Mouse (Mus musculus): Measurements from ENCODE around the gene St8sia2. TPM values are rescaled to one million over a fixed set of nuclear protein-coding genes. Genes with fewer than 3 reads are reported as not detected.
"Not testable (repeated sequence)": the region's sequence is repeated elsewhere in the genome, so short reads cannot be mapped to it uniquely, and the experiment has no call there.

St8sia2 gene
- polyA plus RNA-seq, 1 experiment, result 0.12 TPM

DNA sequence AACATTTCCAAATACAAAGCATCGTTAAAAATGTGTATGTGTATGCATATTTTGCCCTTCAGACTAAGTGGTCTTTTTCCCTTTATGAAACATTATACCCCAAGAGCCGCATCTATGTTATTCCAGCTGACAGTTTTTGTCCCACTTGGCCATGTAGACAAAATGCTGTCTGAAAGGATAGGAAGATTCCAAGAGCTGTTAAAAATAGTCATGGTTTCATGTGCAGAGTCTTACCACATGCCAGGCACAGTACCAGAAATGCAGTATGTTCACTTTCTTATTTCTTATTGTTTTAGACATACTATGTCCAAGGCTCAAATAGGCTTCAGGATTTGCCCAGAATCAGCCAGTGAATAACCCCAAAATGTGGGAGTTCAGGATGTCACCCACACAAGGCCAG is 24.1 kb downstream of the St8sia2 start:
- DNase-seq (ENCODE audit: low read depth in 1 of 2, low spot score in 2 of 2), result no peak
- no peak overlapping the region for H3K4me3 ChIP-seq (ENCODE audit: extremely low read depth, insufficient read depth, insufficient read length)
- TF ChIP-seq POLR2A (IDR thresholded peaks at IDR 0.05; ENCODE audit: low read depth, low read length), result no peak
- no peak for TF ChIP-seq CTCF (IDR thresholded peaks at IDR 0.05; ENCODE audit: extremely low read depth, insufficient read depth, insufficient read length, insufficient replicate concordance)
- no peak overlapping the region for H3K27ac ChIP-seq (ENCODE audit: insufficient read depth, low read length)
- H3K27me3 ChIP-seq (ENCODE audit: control insufficient read depth, insufficient read depth, low read length), result no peaks in the 10 kb centered on the region
- H3K36me3 ChIP-seq (ENCODE audit: control insufficient read depth, insufficient read depth, low read length), result no peaks in the 10 kb centered on the region
- H3K4me1 ChIP-seq (ENCODE audit: control insufficient read depth, insufficient read depth, insufficient read length), result no peaks in the 10 kb centered on the region
- WGBS, result 84% methylated on average over 2 of the region's 2 CpGs

DNA sequence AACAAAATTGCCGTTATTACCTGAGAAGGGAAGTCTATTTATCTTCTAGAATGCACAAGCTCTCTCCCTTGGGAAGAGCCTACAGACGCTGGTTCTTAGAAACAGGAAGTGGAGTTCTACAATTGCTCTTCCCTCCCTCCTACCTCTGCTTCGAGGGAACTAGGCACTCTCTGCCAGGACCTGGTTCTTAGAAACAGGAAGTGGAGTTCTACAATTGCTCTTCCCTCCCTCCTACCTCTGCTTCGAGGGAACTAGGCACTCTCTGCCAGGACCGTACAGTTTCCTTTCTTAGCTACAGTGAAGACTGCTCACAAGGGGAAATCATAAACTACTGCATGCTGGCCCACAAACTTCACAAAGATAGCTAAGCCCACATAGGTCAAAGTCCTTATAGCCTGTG is 41.3 kb downstream of the St8sia2 start:
- H3K4me3 ChIP-seq (ENCODE audit: extremely low read depth, insufficient read depth, insufficient read length); H3K4me1 ChIP-seq (ENCODE audit: control insufficient read depth, insufficient read depth, insufficient read length); H3K36me3 ChIP-seq (ENCODE audit: control insufficient read depth, insufficient read depth, low read length); H3K27me3 ChIP-seq (ENCODE audit: control insufficient read depth, insufficient read depth, low read length); H3K27ac ChIP-seq (ENCODE audit: insufficient read depth, low read length); DNase-seq (ENCODE audit: low read depth in 1 of 2, low spot score in 2 of 2): not testable (repeated sequence)
- 3% methylated on average over 5 of the region's 5 CpGs for WGBS

DNA sequence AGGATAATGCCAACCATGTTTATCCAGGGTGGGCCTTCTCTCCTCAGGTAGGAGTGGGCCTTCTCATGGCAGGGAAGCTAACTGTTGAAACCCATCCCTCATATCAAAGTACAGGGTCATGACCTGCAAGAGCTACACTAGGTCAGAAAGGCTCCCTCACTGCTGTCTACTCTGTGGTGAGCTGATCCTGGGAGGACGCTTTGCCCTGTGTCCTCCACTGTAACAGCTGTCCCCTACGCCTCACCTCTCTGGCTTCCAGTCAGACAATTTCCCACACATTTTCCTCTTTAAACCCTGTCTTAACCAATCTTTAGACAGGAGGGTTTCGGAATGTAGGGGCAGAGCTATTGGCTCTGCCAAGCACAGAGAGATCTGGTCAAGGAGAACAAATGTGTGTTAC is 48.3 kb downstream of the St8sia2 start:
- WGBS, result 88% methylated on average over 3 of the region's 3 CpGs

DNA sequence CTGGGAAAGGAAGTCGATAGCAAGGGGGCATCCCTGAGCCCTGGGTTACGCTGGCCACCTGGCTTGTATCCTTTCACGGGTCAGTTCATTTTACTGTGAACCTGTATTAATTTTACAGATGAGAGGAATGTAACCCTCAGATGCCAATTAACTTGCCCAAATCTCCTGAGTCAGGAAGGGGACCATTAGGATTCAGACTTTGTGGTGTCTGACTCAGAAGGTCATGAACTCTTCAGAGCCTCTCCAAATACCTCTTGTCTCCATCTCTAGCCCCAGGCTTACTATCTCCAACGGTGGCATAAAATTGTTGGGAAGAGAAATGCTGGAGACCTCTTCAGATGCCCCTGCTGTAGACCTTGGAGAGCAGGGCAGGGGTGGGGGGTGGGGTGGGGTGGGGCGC is 51.1 kb downstream of the St8sia2 start:
- H3K4me3 ChIP-seq (ENCODE audit: extremely low read depth, insufficient read depth, insufficient read length), result no peak overlapping the region
- WGBS, result 91% methylated on average over 5 of the region's 5 CpGs
- no peak for TF ChIP-seq CTCF (IDR thresholded peaks at IDR 0.05; ENCODE audit: extremely low read depth, insufficient read depth, insufficient read length, insufficient replicate concordance)
- TF ChIP-seq POLR2A (IDR thresholded peaks at IDR 0.05; ENCODE audit: low read depth, low read length), result no peak
- DNase-seq (ENCODE audit: low read depth in 1 of 2, low spot score in 2 of 2), result no peak
- H3K36me3 ChIP-seq (ENCODE audit: control insufficient read depth, insufficient read depth, low read length), result no peaks in the 10 kb centered on the region
- H3K27me3 ChIP-seq (ENCODE audit: control insufficient read depth, insufficient read depth, low read length), result no peaks in the 10 kb centered on the region
- no peak overlapping the region for H3K27ac ChIP-seq (ENCODE audit: insufficient read depth, low read length)
- H3K4me1 ChIP-seq (ENCODE audit: control insufficient read depth, insufficient read depth, insufficient read length), result no peaks in the 10 kb centered on the region

More for the DNA sequence above, 48.3 kb downstream of the St8sia2 start:
- DNase-seq (ENCODE audit: low read depth in 1 of 2, low spot score in 2 of 2), result no peak
- Histone ChIP-seq H3K4me3 (ENCODE audit: extremely low read depth, insufficient read depth, insufficient read length) (no peak overlapping the region), H3K4me1 (ENCODE audit: control insufficient read depth, insufficient read depth, insufficient read length) (no peaks in the 10 kb centered on the region), H3K27me3 (ENCODE audit: control insufficient read depth, insufficient read depth, low read length) (no peaks in the 10 kb centered on the region), H3K36me3 (ENCODE audit: control insufficient read depth, insufficient read depth, low read length) (no peaks in the 10 kb centered on the region), H3K27ac (ENCODE audit: insufficient read depth, low read length) (no peak overlapping the region)
- TF ChIP-seq CTCF (IDR thresholded peaks at IDR 0.05; ENCODE audit: extremely low read depth, insufficient read depth, insufficient read length, insufficient replicate concordance) (no peak), POLR2A (IDR thresholded peaks at IDR 0.05; ENCODE audit: low read depth, low read length) (no peak)

DNA sequence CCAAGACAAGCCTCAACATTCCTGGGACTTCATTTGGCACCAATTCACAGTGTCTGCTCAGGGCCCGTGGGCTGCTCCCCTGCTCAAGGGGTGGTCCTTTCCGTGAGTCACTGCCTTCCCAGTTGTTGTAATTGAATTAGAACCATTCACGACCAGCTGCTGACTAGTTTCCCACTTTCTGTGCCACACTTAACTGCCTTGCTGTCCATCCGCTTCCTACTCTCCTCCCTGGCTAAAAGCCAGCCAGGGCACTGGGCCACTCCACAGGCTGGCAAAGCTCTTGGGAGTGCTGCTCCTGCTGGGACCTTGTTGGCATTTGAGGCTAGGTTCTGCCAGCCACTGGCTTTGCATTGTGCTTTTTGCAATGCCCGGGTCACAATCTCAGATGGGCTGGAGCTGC is 59.0 kb downstream of the St8sia2 start:
- DNase-seq (ENCODE audit: low read depth in 1 of 2, low spot score in 2 of 2), result no peak
- Histone ChIP-seq H3K36me3 (ENCODE audit: control insufficient read depth, insufficient read depth, low read length) (no peaks in the 10 kb centered on the region), H3K4me3 (ENCODE audit: extremely low read depth, insufficient read depth, insufficient read length) (no peak overlapping the region), H3K4me1 (ENCODE audit: control insufficient read depth, insufficient read depth, insufficient read length) (no peaks in the 10 kb centered on the region), H3K27me3 (ENCODE audit: control insufficient read depth, insufficient read depth, low read length) (no peaks in the 10 kb centered on the region), H3K27ac (ENCODE audit: insufficient read depth, low read length) (no peak overlapping the region)
- TF ChIP-seq POLR2A (IDR thresholded peaks at IDR 0.05; ENCODE audit: low read depth, low read length) (no peak), CTCF (IDR thresholded peaks at IDR 0.05; ENCODE audit: extremely low read depth, insufficient read depth, insufficient read length, insufficient replicate concordance) (no peak)
- 65% methylated on average over 5 of the region's 5 CpGs for WGBS

DNA sequence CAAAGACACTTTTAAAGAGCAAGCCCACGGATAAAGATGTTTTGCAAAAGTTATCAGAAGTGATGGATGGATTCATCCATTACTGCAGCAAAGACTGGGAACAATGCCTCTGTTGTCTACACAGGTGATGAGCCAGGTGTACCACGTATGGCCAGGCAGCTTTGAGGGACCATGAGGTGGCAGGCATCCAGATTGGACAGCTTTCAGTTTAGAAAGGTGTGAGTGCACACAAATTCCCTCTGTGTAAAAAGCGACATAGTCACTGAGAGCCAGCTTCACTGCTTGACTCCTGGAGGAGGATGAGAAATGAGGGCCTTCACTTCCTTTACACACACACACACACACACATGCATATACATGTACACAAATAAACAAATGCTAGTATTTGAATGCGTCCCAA is 60.4 kb downstream of the St8sia2 start:
- TF ChIP-seq POLR2A (IDR thresholded peaks at IDR 0.05; ENCODE audit: low read depth, low read length) (no peak), CTCF (IDR thresholded peaks at IDR 0.05; ENCODE audit: extremely low read depth, insufficient read depth, insufficient read length, insufficient replicate concordance) (no peak)
- Histone ChIP-seq H3K4me3 (ENCODE audit: extremely low read depth, insufficient read depth, insufficient read length) (no peak overlapping the region), H3K36me3 (ENCODE audit: control insufficient read depth, insufficient read depth, low read length) (no peaks in the 10 kb centered on the region), H3K27me3 (ENCODE audit: control insufficient read depth, insufficient read depth, low read length) (no peaks in the 10 kb centered on the region), H3K27ac (ENCODE audit: insufficient read depth, low read length) (no peak overlapping the region), H3K4me1 (ENCODE audit: control insufficient read depth, insufficient read depth, insufficient read length) (no peaks in the 10 kb centered on the region)
- 85% methylated on average over 4 of the region's 4 CpGs for WGBS
- DNase-seq (ENCODE audit: low read depth in 1 of 2, low spot score in 2 of 2), result no peak

DNA sequence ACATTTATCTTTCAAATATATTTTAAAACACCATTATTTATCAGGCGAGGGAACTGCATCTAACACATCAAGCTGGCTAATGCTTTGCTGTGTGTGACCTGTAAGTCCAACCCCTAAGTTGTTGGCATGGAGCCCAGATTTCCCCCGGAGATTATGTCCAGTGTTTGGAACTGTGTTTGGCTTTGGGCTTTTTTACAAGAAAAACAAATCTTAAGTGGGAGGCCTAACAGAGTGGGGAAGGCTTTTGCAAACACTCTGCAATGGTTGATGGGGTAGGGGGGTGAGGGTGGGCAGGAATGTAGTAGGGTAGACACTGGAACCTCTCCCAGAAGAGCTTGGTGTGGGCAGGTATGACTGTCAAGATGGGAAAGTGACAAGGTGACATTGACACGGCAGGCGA is 71.8 kb downstream of the St8sia2 start:
- no peak overlapping the region for H3K4me3 ChIP-seq (ENCODE audit: extremely low read depth, insufficient read depth, insufficient read length)
- no peaks in the 10 kb centered on the region for H3K36me3 ChIP-seq (ENCODE audit: control insufficient read depth, insufficient read depth, low read length)
- TF ChIP-seq POLR2A (IDR thresholded peaks at IDR 0.05; ENCODE audit: low read depth, low read length) (no peak), CTCF (IDR thresholded peaks at IDR 0.05; ENCODE audit: extremely low read depth, insufficient read depth, insufficient read length, insufficient replicate concordance) (no peak)
- H3K27ac ChIP-seq (ENCODE audit: insufficient read depth, low read length), result no peak overlapping the region
- H3K4me1 ChIP-seq (ENCODE audit: control insufficient read depth, insufficient read depth, insufficient read length), result no peaks in the 10 kb centered on the region
- H3K27me3 ChIP-seq (ENCODE audit: control insufficient read depth, insufficient read depth, low read length), result no peaks in the 10 kb centered on the region
- 75% methylated on average over 4 of the region's 4 CpGs for WGBS
- no peak for DNase-seq (ENCODE audit: low read depth in 1 of 2, low spot score in 2 of 2)

Measured in spleen, adult 2 months (tissue).